Mouse (Mus musculus): ENCODE data around the gene Lgals1.
"Not testable (repeated sequence)": the region's sequence is repeated elsewhere in the genome, so short reads cannot be mapped to it uniquely, and the experiment has no call there.

Gene Lgals1

GRCm38 (mm10) chr15:78926021-78926919, at the start of gene Lgals1:
Lgals1 (plus strand) TSS chr15:78926725.
- DNase-seq (ENCODE audit: low spot score) = peak; percentile 89

- peak; percentile 99 for DNase-seq (ENCODE audit: low spot score)
Measured at GRCm38 (mm10) chr15:78876991-78877809, 49.3 kb upstream of the Lgals1 start, which contains the start of gene Gga1. Gga1 (plus strand) TSS chr15:78877190.

- DNase-seq (ENCODE audit: low spot score) = no peak
Measured at GRCm38 (mm10) chr15:78877810-78878390, 48.6 kb upstream of the Lgals1 start.

GRCm38 (mm10) chr15:78878792-78879516, 47.6 kb upstream of the Lgals1 start:
- not testable (repeated sequence) for DNase-seq (ENCODE audit: low spot score)

GRCm38 (mm10) chr15:78880432-78880831, 46.1 kb upstream of the Lgals1 start:
- DNase-seq (ENCODE audit: low spot score) = no peak

- no peak for DNase-seq (ENCODE audit: low spot score)
Measured at GRCm38 (mm10) chr15:78881828-78882227, 44.7 kb upstream of the Lgals1 start.

GRCm38 (mm10) chr15:78889401-78889853, 37.1 kb upstream of the Lgals1 start:
- no peak for DNase-seq (ENCODE audit: low spot score)

- DNase-seq (ENCODE audit: low spot score) = no peak
Measured at GRCm38 (mm10) chr15:78892440-78892839, 34.1 kb upstream of the Lgals1 start.

GRCm38 (mm10) chr15:78894726-78895125, 31.8 kb upstream of the Lgals1 start:
- no peak for DNase-seq (ENCODE audit: low spot score)

- DNase-seq (ENCODE audit: low spot score) = no peak
Measured at GRCm38 (mm10) chr15:78895741-78896140, 30.8 kb upstream of the Lgals1 start.

GRCm38 (mm10) chr15:78896149-78896548, 30.4 kb upstream of the Lgals1 start:
- DNase-seq (ENCODE audit: low spot score) = no peak

GRCm38 (mm10) chr15:78897488-78897887, 29.0 kb upstream of the Lgals1 start:
- DNase-seq (ENCODE audit: low spot score) = no peak

GRCm38 (mm10) chr15:78898507-78899001, 28.0 kb upstream of the Lgals1 start:
- no peak for DNase-seq (ENCODE audit: low spot score)

GRCm38 (mm10) chr15:78899409-78899739, 27.2 kb upstream of the Lgals1 start, which contains the start of gene Gm49510:
Gm49510 (plus strand) TSS chr15:78899667.
- DNase-seq (ENCODE audit: low spot score) = no peak

GRCm38 (mm10) chr15:78899740-78900584, 26.6 kb upstream of the Lgals1 start, which contains the start of gene Sh3bp1:
Sh3bp1 (plus strand) TSS chr15:78899768.
- DNase-seq (ENCODE audit: low spot score) = peak; percentile 83

GRCm38 (mm10) chr15:78900585-78901421, 25.7 kb upstream of the Lgals1 start:
- peak; percentile 14 for DNase-seq (ENCODE audit: low spot score)

GRCm38 (mm10) chr15:78901422-78901789, 25.1 kb upstream of the Lgals1 start:
- DNase-seq (ENCODE audit: low spot score) = no peak

GRCm38 (mm10) chr15:78903243-78903642, 23.3 kb upstream of the Lgals1 start:
- DNase-seq (ENCODE audit: low spot score) = peak; percentile 91

- no peak for DNase-seq (ENCODE audit: low spot score)
Measured at GRCm38 (mm10) chr15:78908399-78908798, 18.1 kb upstream of the Lgals1 start.

GRCm38 (mm10) chr15:78908982-78909381, 17.5 kb upstream of the Lgals1 start:
- DNase-seq (ENCODE audit: low spot score) = no peak
